Mouse (Mus musculus): ENCODE data around the gene Tnfrsf17. TPM values are rescaled to one million over a fixed set of nuclear protein-coding genes. Genes with fewer than 3 reads are reported as not detected.
"Not testable (repeated sequence)": the region's sequence is repeated elsewhere in the genome, so short reads cannot be mapped to it uniquely, and the experiment has no call there.

Tnfrsf17 gene
- polyA plus RNA-seq, 1 experiment from 2014 or later: not detected

- Histone ChIP-seq H3K27me3 (ENCODE audit: control insufficient read depth, insufficient read depth, low read length) (no peaks in the 10 kb centered on the region), H3K4me1 (replicated peaks; ENCODE audit: control insufficient read depth, insufficient read depth, low read length) (peaks cover 11% of the 10 kb centered on the region), H3K9me3 (ENCODE audit: control insufficient read depth, low read length) (no peaks in the 10 kb centered on the region), H3K4me2 (replicated peaks) (peak overlapping the region; percentile 76), H3K27ac (peak overlapping the region; percentile 86), H3K9ac (peak overlapping the region; percentile 82), H3K4me3 (replicated peaks; ENCODE audit: low read length) (peak overlapping the region; percentile 81), H3K36me3 (replicated peaks; ENCODE audit: control insufficient read depth, insufficient read depth) (no peaks in the 10 kb centered on the region)
- DNase-seq (ENCODE audit: low spot score) (peak; percentile 37), ATAC-seq (ENCODE audit: low FRiP score) (peak; percentile 31; the same call in 1 of the 2 replicates)
- WGBS: 8% methylated on average over 17 of the region's 17 CpGs
Measured at GRCm38 (mm10) chr16:11323324-11324051, 9.9 kb downstream of the Tnfrsf17 start.

- H3K9ac ChIP-seq: no peak overlapping the region
- no peaks in the 10 kb centered on the region for H3K27me3 ChIP-seq (ENCODE audit: control insufficient read depth, insufficient read depth, low read length)
- ATAC-seq (ENCODE audit: low FRiP score): no peak
- no peak overlapping the region for H3K4me3 ChIP-seq (replicated peaks; ENCODE audit: low read length)
- no peak overlapping the region for H3K27ac ChIP-seq
- H3K36me3 ChIP-seq (replicated peaks; ENCODE audit: control insufficient read depth, insufficient read depth): no peaks in the 10 kb centered on the region
- H3K4me1 ChIP-seq (replicated peaks; ENCODE audit: control insufficient read depth, insufficient read depth, low read length): no peaks in the 10 kb centered on the region
- no peak overlapping the region for H3K4me2 ChIP-seq (replicated peaks)
- H3K9me3 ChIP-seq (ENCODE audit: control insufficient read depth, low read length): no peaks in the 10 kb centered on the region
- WGBS: 86% methylated on average over 3 of the region's 3 CpGs
- DNase-seq (ENCODE audit: low spot score): no peak
Measured at GRCm38 (mm10) chr16:11330081-11330800, 16.6 kb downstream of the Tnfrsf17 start.

GRCm38 (mm10) chr16:11331030-11331429, 17.4 kb downstream of the Tnfrsf17 start:
- H3K27me3 ChIP-seq (ENCODE audit: control insufficient read depth, insufficient read depth, low read length): no peaks in the 10 kb centered on the region
- no peak overlapping the region for H3K9ac ChIP-seq
- no peaks in the 10 kb centered on the region for H3K4me1 ChIP-seq (replicated peaks; ENCODE audit: control insufficient read depth, insufficient read depth, low read length)
- no peak overlapping the region for H3K4me2 ChIP-seq (replicated peaks)
- H3K4me3 ChIP-seq (replicated peaks; ENCODE audit: low read length): no peak overlapping the region
- H3K36me3 ChIP-seq (replicated peaks; ENCODE audit: control insufficient read depth, insufficient read depth): no peaks in the 10 kb centered on the region
- 88% methylated on average over 1 of the region's 1 CpGs for WGBS
- DNase-seq (ENCODE audit: low spot score): no peak
- H3K27ac ChIP-seq: no peak overlapping the region
- ATAC-seq (ENCODE audit: low FRiP score): no peak
- no peaks in the 10 kb centered on the region for H3K9me3 ChIP-seq (ENCODE audit: control insufficient read depth, low read length)

GRCm38 (mm10) chr16:11343292-11343815, 29.7 kb downstream of the Tnfrsf17 start:
- Histone ChIP-seq H3K4me2 (replicated peaks) (no peak overlapping the region), H3K36me3 (replicated peaks; ENCODE audit: control insufficient read depth, insufficient read depth) (no peaks in the 10 kb centered on the region), H3K27me3 (ENCODE audit: control insufficient read depth, insufficient read depth, low read length) (no peaks in the 10 kb centered on the region), H3K4me3 (replicated peaks; ENCODE audit: low read length) (no peak overlapping the region), H3K4me1 (replicated peaks; ENCODE audit: control insufficient read depth, insufficient read depth, low read length) (no peaks in the 10 kb centered on the region), H3K9ac (no peak overlapping the region), H3K9me3 (ENCODE audit: control insufficient read depth, low read length) (no peaks in the 10 kb centered on the region), H3K27ac (no peak overlapping the region)
- ATAC-seq (ENCODE audit: low FRiP score) (no peak), DNase-seq (ENCODE audit: low spot score) (no peak)
- 91% methylated on average over 4 of the region's 4 CpGs for WGBS

GRCm38 (mm10) chr16:11351903-11352302, 38.3 kb downstream of the Tnfrsf17 start:
- no peak overlapping the region for H3K4me2 ChIP-seq (replicated peaks)
- H3K9me3 ChIP-seq (ENCODE audit: control insufficient read depth, low read length): no peaks in the 10 kb centered on the region
- H3K4me1 ChIP-seq (replicated peaks; ENCODE audit: control insufficient read depth, insufficient read depth, low read length): no peaks in the 10 kb centered on the region
- H3K27ac ChIP-seq: no peak overlapping the region
- H3K4me3 ChIP-seq (replicated peaks; ENCODE audit: low read length): no peak overlapping the region
- ATAC-seq (ENCODE audit: low FRiP score) (no peak), DNase-seq (ENCODE audit: low spot score) (no peak)
- no peak overlapping the region for H3K9ac ChIP-seq
- peaks cover 9% of the 10 kb centered on the region; the same call in 1 of the 2 replicates for H3K36me3 ChIP-seq (replicated peaks; ENCODE audit: control insufficient read depth, insufficient read depth)
- 83% methylated on average over 7 of the region's 7 CpGs for WGBS
- H3K27me3 ChIP-seq (ENCODE audit: control insufficient read depth, insufficient read depth, low read length): no peaks in the 10 kb centered on the region

GRCm38 (mm10) chr16:11359173-11359572, 45.6 kb downstream of the Tnfrsf17 start:
- Histone ChIP-seq H3K36me3 (replicated peaks; ENCODE audit: control insufficient read depth, insufficient read depth) (no peaks in the 10 kb centered on the region; the same call in 1 of the 2 replicates), H3K4me2 (replicated peaks) (no peak overlapping the region), H3K27ac (no peak overlapping the region), H3K9me3 (ENCODE audit: control insufficient read depth, low read length) (no peaks in the 10 kb centered on the region), H3K9ac (no peak overlapping the region), H3K4me1 (replicated peaks; ENCODE audit: control insufficient read depth, insufficient read depth, low read length) (0 out of 2 replicates have a peak, but pooled peaks cover 3% of the 10 kb centered on the region), H3K27me3 (ENCODE audit: control insufficient read depth, insufficient read depth, low read length) (no peaks in the 10 kb centered on the region), H3K4me3 (replicated peaks; ENCODE audit: low read length) (no peak overlapping the region)
- no peak for DNase-seq (ENCODE audit: low spot score)
- ATAC-seq (ENCODE audit: low FRiP score): no peak
- WGBS: 80% methylated on average over 5 of the region's 5 CpGs

GRCm38 (mm10) chr16:11359919-11360318, 46.3 kb downstream of the Tnfrsf17 start:
- Histone ChIP-seq H3K9me3 (ENCODE audit: control insufficient read depth, low read length) (no peaks in the 10 kb centered on the region), H3K9ac (no peak overlapping the region), H3K27ac (no peak overlapping the region), H3K36me3 (replicated peaks; ENCODE audit: control insufficient read depth, insufficient read depth) (no peaks in the 10 kb centered on the region), H3K4me3 (replicated peaks; ENCODE audit: low read length) (no peak overlapping the region), H3K4me1 (replicated peaks; ENCODE audit: control insufficient read depth, insufficient read depth, low read length) (0 out of 2 replicates have a peak, but pooled peaks cover 3% of the 10 kb centered on the region), H3K4me2 (replicated peaks) (no peak overlapping the region), H3K27me3 (ENCODE audit: control insufficient read depth, insufficient read depth, low read length) (no peaks in the 10 kb centered on the region)
- ATAC-seq (ENCODE audit: low FRiP score) (no peak), DNase-seq (ENCODE audit: low spot score) (no peak)
- 20% methylated on average over 10 of the region's 10 CpGs for WGBS

GRCm38 (mm10) chr16:11360576-11360975, 47.0 kb downstream of the Tnfrsf17 start:
- not testable (repeated sequence) for DNase-seq (ENCODE audit: low spot score); H3K36me3 ChIP-seq (replicated peaks; ENCODE audit: control insufficient read depth, insufficient read depth); ATAC-seq (ENCODE audit: low FRiP score); H3K27me3 ChIP-seq (ENCODE audit: control insufficient read depth, insufficient read depth, low read length); H3K27ac ChIP-seq; H3K4me1 ChIP-seq (replicated peaks; ENCODE audit: control insufficient read depth, insufficient read depth, low read length); H3K4me3 ChIP-seq (replicated peaks; ENCODE audit: low read length); H3K9me3 ChIP-seq (ENCODE audit: control insufficient read depth, low read length); H3K4me2 ChIP-seq (replicated peaks); H3K9ac ChIP-seq
- 69% methylated on average over 2 of the region's 2 CpGs for WGBS

- DNase-seq (ENCODE audit: low spot score): no peak
- 81% methylated on average over 5 of the region's 5 CpGs for WGBS
Measured at GRCm38 (mm10) chr16:11365626-11366025, 52.0 kb downstream of the Tnfrsf17 start.

More at GRCm38 (mm10) chr16:11365626-11366025, 52.0 kb downstream of the Tnfrsf17 start:
- Histone ChIP-seq H3K9me3 (ENCODE audit: control insufficient read depth, low read length) (no peaks in the 10 kb centered on the region), H3K4me3 (replicated peaks; ENCODE audit: low read length) (no peak overlapping the region), H3K27me3 (ENCODE audit: control insufficient read depth, insufficient read depth, low read length) (no peaks in the 10 kb centered on the region), H3K27ac (no peak overlapping the region), H3K9ac (no peak overlapping the region), H3K4me2 (replicated peaks) (no peak overlapping the region), H3K4me1 (replicated peaks; ENCODE audit: control insufficient read depth, insufficient read depth, low read length) (peaks cover 19% of the 10 kb centered on the region), H3K36me3 (replicated peaks; ENCODE audit: control insufficient read depth, insufficient read depth) (no peaks in the 10 kb centered on the region)
- no peak for ATAC-seq (ENCODE audit: low FRiP score)

Measured in hindbrain, embryonic 14.5 days (tissue).